Mouse (Mus musculus) layer of hippocampus, adult 18-20 months (tissue): ENCODE measurements around the gene Xkr7. TPM values are rescaled to one million over a fixed set of nuclear protein-coding genes. Genes with fewer than 3 reads are reported as not detected.

Source experiments
- DNase-seq, 2 experiments: peaks; one replicate each; pipeline ENCODE4 v3.0.0; 2022; ENCODE audit warnings: low spot score in 2 of 2
- total RNA-seq, 2 experiments: library from RNA; stranded (reverse); gene quantifications; 2 replicates each; pipeline ENCODE4 v1.2.3; 2021

Xkr7 gene
- total RNA-seq, 2 experiments from 2014 or later: 1.4 to 2.5 TPM

- DNase-seq: peak in 1 of 2 experiments; percentile 24
These were observed 611 bp downstream of the Xkr7 start for GRCm38 (mm10) chr2:153032083-153032842.

- DNase-seq: no peak
These were observed 1.3 kb downstream of the Xkr7 start for GRCm38 (mm10) chr2:153032973-153033372.

DNA sequence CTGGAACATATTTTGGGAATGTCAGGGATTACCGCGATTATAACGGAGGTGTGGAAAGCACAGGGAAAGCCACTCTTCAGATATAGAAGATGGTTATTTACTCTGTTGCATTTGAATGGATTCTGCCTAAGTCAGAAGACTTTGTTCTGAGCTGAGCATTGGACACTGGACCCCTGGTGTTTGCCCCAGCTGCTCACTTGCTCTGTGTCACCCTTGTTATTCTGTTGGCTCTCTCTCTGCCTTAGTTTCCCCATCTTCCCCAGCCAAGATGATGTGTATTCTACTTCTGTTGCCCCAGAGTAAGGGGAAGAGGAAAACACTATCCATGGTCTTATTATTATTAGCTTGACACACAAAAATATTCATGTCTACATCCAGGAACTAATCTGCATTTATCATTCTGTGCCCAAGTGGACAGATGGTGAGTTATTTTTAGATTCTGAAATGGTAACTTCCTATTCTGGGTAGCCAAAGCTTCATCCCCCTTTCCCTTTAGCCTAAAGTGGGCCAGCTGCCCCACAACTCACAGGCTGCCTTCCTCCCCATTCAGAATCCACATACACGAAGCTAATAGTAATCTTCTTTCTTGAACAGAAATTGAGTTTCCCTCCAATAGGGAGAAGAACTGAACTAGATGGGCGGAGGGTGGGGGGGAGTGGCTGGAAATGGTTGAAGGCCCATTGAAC lies 2.0 kb downstream of the Xkr7 start:
- no peak for DNase-seq

DNA sequence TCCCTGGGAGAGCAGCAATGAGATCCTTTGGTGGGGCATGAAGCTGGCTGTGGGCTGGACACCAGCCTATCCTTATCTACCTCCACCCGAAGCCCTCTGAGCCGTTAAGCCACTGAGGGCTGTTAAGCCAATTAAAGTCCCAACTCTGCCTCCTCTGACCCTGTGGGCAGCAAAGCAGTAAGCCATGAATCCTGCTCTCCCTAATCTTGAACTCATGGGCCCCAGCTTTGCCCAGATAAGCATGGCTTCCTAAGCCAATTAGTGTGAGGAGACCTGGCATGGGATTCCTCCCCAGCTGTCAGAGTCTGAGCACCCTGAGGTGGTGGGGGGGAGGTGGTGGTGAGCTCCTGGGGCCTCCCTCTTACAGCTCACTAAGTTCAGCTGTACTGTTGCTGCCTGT lies 5.0 kb downstream of the Xkr7 start:
- DNase-seq: no peak

- no peak for DNase-seq
These were observed 12.2 kb downstream of the Xkr7 start for GRCm38 (mm10) chr2:153043886-153044285.

GRCm38 (mm10) chr2:153045884-153046299 lies 14.2 kb downstream of the Xkr7 start:
- peak in 1 of 2 experiments; percentile 27 for DNase-seq

- peak; percentile 42 to 66 for DNase-seq
These were observed 16.3 kb downstream of the Xkr7 start for GRCm38 (mm10) chr2:153047828-153048465.

- DNase-seq: peak in 1 of 2 experiments; percentile 40
These were observed 17.8 kb downstream of the Xkr7 start for GRCm38 (mm10) chr2:153049288-153049996.

- DNase-seq: no peak
These were observed 18.3 kb downstream of the Xkr7 start for GRCm38 (mm10) chr2:153049997-153050358.

DNA sequence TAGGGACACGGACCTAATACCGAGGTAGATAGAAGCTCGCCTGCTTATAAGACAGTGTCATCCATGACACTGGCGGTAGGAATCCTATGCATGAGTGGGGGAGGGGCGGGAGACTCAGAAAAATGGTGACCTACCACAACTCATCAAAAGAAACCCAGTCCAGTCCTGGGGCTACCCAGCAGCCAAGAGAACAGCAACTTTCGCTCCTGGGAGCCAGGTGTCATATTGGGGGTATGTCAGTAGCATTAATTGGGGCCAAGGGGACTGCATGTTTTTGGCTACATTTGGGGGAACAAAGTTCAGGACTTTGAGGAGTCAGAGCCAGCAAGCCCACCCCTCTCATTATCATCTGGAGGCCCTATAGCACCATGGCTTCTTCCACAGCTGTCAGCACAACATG lies 19.4 kb downstream of the Xkr7 start:
- no peak for DNase-seq

DNA sequence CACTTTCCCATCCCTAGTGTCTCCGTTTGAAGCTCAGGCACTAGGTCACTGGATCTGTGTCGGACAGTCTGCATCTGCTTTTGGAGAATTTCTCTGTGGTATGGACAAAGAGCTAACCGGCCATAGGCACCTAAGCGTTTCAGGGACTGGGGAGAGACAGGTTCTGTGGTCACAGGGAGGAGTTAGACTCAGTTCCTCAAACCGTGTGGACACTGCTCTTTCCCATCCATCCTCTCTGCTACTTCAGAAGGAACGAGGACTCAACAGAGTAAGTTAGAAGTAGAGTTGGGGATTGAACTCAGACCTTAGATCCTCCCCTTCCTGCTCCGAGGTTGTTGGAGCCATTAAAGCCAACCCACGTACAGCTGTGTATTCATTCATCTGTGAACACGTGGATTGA lies 19.9 kb downstream of the Xkr7 start:
- DNase-seq: no peak

DNA sequence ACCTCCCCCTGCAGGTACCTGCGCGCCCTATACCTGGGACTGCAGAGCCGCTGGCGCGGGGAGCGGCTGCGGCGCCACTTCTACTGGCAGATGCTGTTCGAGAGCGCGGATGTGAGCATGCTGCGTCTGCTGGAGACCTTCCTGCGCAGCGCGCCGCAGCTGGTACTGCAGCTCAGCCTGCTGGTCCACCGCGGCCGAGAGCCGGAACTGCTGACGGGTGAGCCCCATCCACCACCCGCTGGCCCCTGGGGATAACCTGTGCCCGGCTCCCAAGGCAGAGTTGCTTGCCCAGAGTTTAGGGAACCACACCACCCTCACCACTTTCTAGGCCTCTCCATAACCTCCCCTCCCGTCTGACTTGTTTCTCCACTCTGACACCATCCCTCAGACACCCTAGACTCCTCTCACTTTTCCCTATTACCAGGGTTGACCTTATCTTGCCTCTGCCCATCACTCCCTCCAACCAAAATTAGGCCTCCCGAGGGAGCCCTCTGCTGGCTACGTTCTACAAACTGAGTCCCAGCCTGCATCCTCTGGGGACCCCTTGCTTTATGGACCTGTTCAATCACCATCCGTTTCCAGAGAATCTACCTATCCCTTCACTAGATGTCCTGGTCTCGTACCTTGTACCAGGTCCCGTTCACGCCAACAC lies 21.2 kb downstream of the Xkr7 start:
- DNase-seq: no peak

DNA sequence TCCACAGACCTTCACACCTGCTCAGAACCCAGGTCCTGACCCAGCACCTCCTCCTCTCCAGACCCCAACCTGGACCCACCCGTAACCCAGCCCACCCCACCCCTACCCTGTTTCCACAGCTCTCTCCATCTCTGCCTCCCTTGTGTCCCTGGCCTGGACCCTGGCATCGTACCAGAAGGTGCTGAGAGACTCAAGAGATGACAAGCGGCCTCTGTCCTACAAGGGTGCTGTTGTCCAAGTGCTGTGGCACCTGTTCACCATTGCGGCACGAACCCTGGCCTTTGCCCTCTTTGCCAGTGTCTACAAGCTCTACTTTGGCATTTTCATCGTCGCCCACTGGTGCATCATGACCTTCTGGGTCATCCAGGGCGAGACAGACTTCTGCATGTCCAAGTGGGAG lies 22.2 kb downstream of the Xkr7 start:
- no peak for DNase-seq

GRCm38 (mm10) chr2:153055270-153055920 lies 23.7 kb downstream of the Xkr7 start:
- DNase-seq: no peak

DNA sequence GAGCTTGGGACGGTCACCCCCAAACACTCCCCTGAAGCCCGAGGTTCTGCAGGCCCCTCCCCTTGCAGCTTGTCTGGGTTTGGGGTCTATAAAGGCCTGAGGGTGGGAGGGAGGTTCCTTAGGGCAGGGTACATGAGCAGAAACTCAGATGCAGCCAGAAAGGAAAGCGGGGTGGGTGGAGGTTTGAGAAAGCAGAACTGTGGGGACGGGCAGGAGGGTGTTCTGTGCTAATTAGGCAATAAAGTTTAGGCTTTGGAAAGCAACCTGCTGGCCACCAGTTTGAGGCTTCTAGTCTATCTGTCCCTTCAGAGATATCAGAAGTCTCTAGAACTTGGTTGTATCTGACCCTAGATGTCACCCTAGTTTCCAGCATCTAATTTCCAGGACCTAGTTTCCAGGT lies 26.7 kb downstream of the Xkr7 start:
- DNase-seq: no peak

DNA sequence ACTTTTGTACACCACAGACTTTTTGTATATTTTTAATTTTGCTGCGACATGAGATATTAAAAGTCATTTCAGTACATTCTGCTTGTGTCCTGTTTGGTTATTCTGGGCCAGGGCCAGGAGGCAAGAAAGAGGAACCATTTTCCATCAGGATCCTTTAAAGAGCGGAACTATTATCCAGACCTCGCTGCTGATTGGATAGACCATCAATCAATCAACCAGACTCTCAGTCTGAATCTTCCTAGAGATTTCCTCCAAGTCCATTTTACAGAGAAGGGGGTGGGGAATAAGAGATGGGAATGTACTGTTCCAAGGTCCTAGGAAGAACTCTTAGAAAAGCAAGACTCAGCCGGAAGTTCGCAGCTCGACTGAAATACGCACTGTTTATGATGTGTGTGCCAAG lies 28.6 kb downstream of the Xkr7 start:
- DNase-seq: no peak

GRCm38 (mm10) chr2:153063394-153063793 lies 31.7 kb downstream of the Xkr7 start:
- no peak for DNase-seq

GRCm38 (mm10) chr2:153064190-153064970 lies 32.7 kb downstream of the Xkr7 start:
- no peak for DNase-seq

DNA sequence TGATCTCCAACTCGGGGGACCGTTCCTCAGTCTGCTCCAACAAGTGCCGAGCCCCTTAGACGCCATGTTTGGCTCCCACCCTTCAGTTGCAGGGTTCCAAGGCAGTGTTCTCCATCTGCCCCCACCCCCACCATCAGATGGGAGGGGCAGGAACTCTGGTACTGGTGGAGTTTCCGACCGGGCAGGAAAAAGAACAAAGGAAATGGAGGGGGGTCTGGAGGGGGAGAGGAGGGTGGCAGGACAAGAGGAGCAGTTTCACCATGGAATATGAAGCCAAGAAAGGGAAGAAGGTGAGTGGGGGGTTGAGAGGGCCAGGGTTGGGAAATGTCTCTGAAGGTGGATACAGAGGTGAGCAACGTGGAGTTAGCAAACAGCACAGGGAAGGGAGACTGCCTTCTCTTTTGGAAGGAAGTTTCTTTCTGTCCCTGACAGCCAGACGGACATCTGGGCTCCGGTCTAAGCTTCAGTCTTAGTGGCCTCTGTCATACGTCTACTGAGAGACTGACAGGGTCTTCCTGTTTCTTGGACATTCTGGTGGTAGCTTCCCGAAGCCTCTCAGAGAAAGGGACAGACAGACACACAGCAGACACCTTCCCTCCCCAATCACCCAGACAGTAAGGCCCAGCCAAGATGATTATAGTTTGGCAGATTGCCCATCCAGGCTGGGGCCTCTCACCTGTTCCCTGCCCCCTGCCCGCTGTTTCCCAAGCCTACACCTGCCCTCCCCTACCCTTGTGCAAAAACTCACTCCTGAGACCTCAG lies 34.3 kb downstream of the Xkr7 start, which contains the start of gene Ccm2l:
TSS of gene Ccm2l (plus strand) at position 209 of the 762 bp plus-strand sequence.
- DNase-seq: no peak
